Mouse (Mus musculus): ENCODE data around the gene Mosmo. TPM values are rescaled to one million over a fixed set of nuclear protein-coding genes. Genes with fewer than 3 reads are reported as not detected.

Gene Mosmo
- polyA plus RNA-seq, 1 experiment from 2014 or later = 13.6 TPM

GRCm38 (mm10) chr7:120670153-120670875 lies 7.1 kb upstream of the Mosmo start, which contains the start of gene Pdzd9:
TSS of gene Pdzd9 (minus strand) at chr7:120670343.
- Histone ChIP-seq H3K9me3 (ENCODE audit: control insufficient read depth, low read length) (no peaks in the 10 kb centered on the region), H3K9ac (no peak within 1 kb of the TSS), H3K27ac (no peak within 1 kb of the TSS), H3K36me3 (replicated peaks; ENCODE audit: control insufficient read depth, insufficient read depth) (no peaks in the 10 kb centered on the region), H3K4me3 (replicated peaks; ENCODE audit: low read length) (no peak within 1 kb of the TSS), H3K4me2 (replicated peaks) (no peak within 1 kb of the TSS), H3K4me1 (replicated peaks; ENCODE audit: control insufficient read depth, insufficient read depth, low read length) (no peaks in the 10 kb centered on the region; the same call in 1 of the 2 replicates), H3K27me3 (ENCODE audit: control insufficient read depth, insufficient read depth, low read length) (no peaks in the 10 kb centered on the region)
- WGBS = 26% methylated on average over 14 of the region's 14 CpGs
- peak; percentile 78; the same call in 1 of the 2 replicates for ATAC-seq (ENCODE audit: low FRiP score)
- DNase-seq (ENCODE audit: low spot score) = peak; percentile 89

- WGBS = 85% methylated on average over 2 of the region's 2 CpGs
- Histone ChIP-seq H3K36me3 (replicated peaks; ENCODE audit: control insufficient read depth, insufficient read depth) (no peaks in the 10 kb centered on the region), H3K4me3 (replicated peaks; ENCODE audit: low read length) (no peak overlapping the region), H3K9me3 (ENCODE audit: control insufficient read depth, low read length) (no peaks in the 10 kb centered on the region), H3K4me1 (replicated peaks; ENCODE audit: control insufficient read depth, insufficient read depth, low read length) (peaks cover 3% of the 10 kb centered on the region), H3K27me3 (ENCODE audit: control insufficient read depth, insufficient read depth, low read length) (no peaks in the 10 kb centered on the region), H3K27ac (no peak overlapping the region), H3K4me2 (replicated peaks) (no peak overlapping the region), H3K9ac (no peak overlapping the region)
- no peak for ATAC-seq (ENCODE audit: low FRiP score)
- no peak for DNase-seq (ENCODE audit: low spot score)
Observed at GRCm38 (mm10) chr7:120671271-120671670, 6.1 kb upstream of the Mosmo start.

GRCm38 (mm10) chr7:120677764-120678531 lies 530 bp downstream of the Mosmo start:
- Histone ChIP-seq H3K4me3 (replicated peaks; ENCODE audit: low read length) (peak overlapping the region; percentile 95), H3K9me3 (ENCODE audit: control insufficient read depth, low read length) (no peaks in the 10 kb centered on the region), H3K9ac (peak overlapping the region; percentile 89), H3K4me2 (replicated peaks) (peak overlapping the region; percentile 78), H3K27ac (peak overlapping the region; percentile 77), H3K27me3 (ENCODE audit: control insufficient read depth, insufficient read depth, low read length) (no peaks in the 10 kb centered on the region), H3K36me3 (replicated peaks; ENCODE audit: control insufficient read depth, insufficient read depth) (no peaks in the 10 kb centered on the region), H3K4me1 (replicated peaks; ENCODE audit: control insufficient read depth, insufficient read depth, low read length) (peaks cover 35% of the 10 kb centered on the region)
- peak; percentile 52 for DNase-seq (ENCODE audit: low spot score)
- WGBS = 1% methylated on average over 42 of the region's 42 CpGs
- ATAC-seq (ENCODE audit: low FRiP score) = peak; percentile 76

DNA sequence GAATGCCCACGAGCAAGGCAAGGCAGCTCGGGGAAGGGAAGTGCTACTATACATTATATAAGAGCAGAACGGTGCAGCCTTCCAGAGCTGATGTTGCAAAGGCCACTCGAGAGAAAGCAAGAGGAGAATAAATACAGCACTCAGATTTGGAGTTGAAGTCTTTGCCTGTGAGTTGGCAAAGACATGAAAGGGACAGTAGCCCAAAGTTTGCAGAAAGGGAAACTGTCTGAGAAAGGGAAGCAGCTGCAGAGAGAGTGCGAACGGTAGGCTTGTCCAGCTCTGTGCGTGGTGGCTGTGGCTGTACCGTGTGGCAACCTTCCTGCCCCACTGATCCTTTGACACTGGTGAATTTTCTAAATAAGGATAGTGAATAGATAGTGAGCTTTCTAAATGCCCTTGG lies 1.6 kb downstream of the Mosmo start:
- Histone ChIP-seq H3K4me3 (replicated peaks; ENCODE audit: low read length) (peak overlapping the region; percentile 95), H3K36me3 (replicated peaks; ENCODE audit: control insufficient read depth, insufficient read depth) (no peaks in the 10 kb centered on the region), H3K9me3 (ENCODE audit: control insufficient read depth, low read length) (no peaks in the 10 kb centered on the region), H3K4me1 (replicated peaks; ENCODE audit: control insufficient read depth, insufficient read depth, low read length) (peaks cover 35% of the 10 kb centered on the region), H3K27ac (no peak overlapping the region), H3K4me2 (replicated peaks) (peak overlapping the region; percentile 78), H3K27me3 (ENCODE audit: control insufficient read depth, insufficient read depth, low read length) (no peaks in the 10 kb centered on the region), H3K9ac (peak overlapping the region; percentile 89)
- WGBS = 57% methylated on average over 8 of the region's 8 CpGs
- no peak for ATAC-seq (ENCODE audit: low FRiP score)
- no peak for DNase-seq (ENCODE audit: low spot score)

DNA sequence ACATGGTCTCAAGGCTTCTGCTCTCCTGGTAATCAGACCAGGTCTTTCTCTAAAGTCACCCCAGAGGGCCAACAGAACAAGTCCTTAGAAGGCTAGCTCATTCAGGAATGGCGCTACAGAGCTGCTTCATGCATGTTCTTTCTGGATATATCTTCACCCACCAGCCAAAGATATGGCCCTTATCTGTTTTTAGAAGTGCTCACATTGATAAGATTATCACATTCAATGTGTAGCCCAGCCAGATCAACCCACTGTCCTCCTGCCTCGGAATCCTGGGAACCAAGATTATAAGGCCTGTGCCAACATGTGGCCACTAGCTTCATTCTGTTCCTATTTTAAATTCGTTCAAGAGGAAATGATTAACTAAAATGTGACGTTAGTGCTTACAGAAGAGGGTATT lies 4.6 kb downstream of the Mosmo start:
- WGBS = 83% methylated on average over 4 of the region's 4 CpGs
- no peak overlapping the region for H3K27ac ChIP-seq
- no peak overlapping the region for H3K4me3 ChIP-seq (replicated peaks; ENCODE audit: low read length)
- H3K4me1 ChIP-seq (replicated peaks; ENCODE audit: control insufficient read depth, insufficient read depth, low read length) = peaks cover 35% of the 10 kb centered on the region
- no peak overlapping the region for H3K9ac ChIP-seq
- H3K27me3 ChIP-seq (ENCODE audit: control insufficient read depth, insufficient read depth, low read length) = no peaks in the 10 kb centered on the region
- H3K4me2 ChIP-seq (replicated peaks) = no peak overlapping the region
- no peaks in the 10 kb centered on the region for H3K9me3 ChIP-seq (ENCODE audit: control insufficient read depth, low read length)
- ATAC-seq (ENCODE audit: low FRiP score) = no peak
- no peaks in the 10 kb centered on the region; the same call in 1 of the 2 replicates for H3K36me3 ChIP-seq (replicated peaks; ENCODE audit: control insufficient read depth, insufficient read depth)
- no peak for DNase-seq (ENCODE audit: low spot score)

GRCm38 (mm10) chr7:120684731-120685161 lies 7.3 kb downstream of the Mosmo start:
- H3K9ac ChIP-seq = no peak overlapping the region
- H3K4me1 ChIP-seq (replicated peaks; ENCODE audit: control insufficient read depth, insufficient read depth, low read length) = peaks cover 16% of the 10 kb centered on the region
- ATAC-seq (ENCODE audit: low FRiP score) (no peak), DNase-seq (ENCODE audit: low spot score) (no peak)
- no peak overlapping the region for H3K4me2 ChIP-seq (replicated peaks)
- H3K27me3 ChIP-seq (ENCODE audit: control insufficient read depth, insufficient read depth, low read length) = no peaks in the 10 kb centered on the region
- 91% methylated on average over 2 of the region's 2 CpGs for whole genome bisulfite sequencing
- no peak overlapping the region for H3K27ac ChIP-seq
- no peaks in the 10 kb centered on the region; the same call in 1 of the 2 replicates for H3K36me3 ChIP-seq (replicated peaks; ENCODE audit: control insufficient read depth, insufficient read depth)
- no peaks in the 10 kb centered on the region for H3K9me3 ChIP-seq (ENCODE audit: control insufficient read depth, low read length)
- no peak overlapping the region for H3K4me3 ChIP-seq (replicated peaks; ENCODE audit: low read length)

GRCm38 (mm10) chr7:120685227-120685626 lies 7.8 kb downstream of the Mosmo start:
- Histone ChIP-seq H3K27ac (no peak overlapping the region), H3K27me3 (ENCODE audit: control insufficient read depth, insufficient read depth, low read length) (no peaks in the 10 kb centered on the region), H3K4me1 (replicated peaks; ENCODE audit: control insufficient read depth, insufficient read depth, low read length) (peaks cover 12% of the 10 kb centered on the region; the same call in 1 of the 2 replicates), H3K4me2 (replicated peaks) (no peak overlapping the region), H3K9me3 (ENCODE audit: control insufficient read depth, low read length) (no peaks in the 10 kb centered on the region), H3K9ac (no peak overlapping the region), H3K36me3 (replicated peaks; ENCODE audit: control insufficient read depth, insufficient read depth) (no peaks in the 10 kb centered on the region; the same call in 1 of the 2 replicates), H3K4me3 (replicated peaks; ENCODE audit: low read length) (no peak overlapping the region)
- 81% methylated on average over 6 of the region's 6 CpGs for WGBS
- ATAC-seq (ENCODE audit: low FRiP score) (no peak), DNase-seq (ENCODE audit: low spot score) (no peak)

GRCm38 (mm10) chr7:120690634-120691033 lies 13.2 kb downstream of the Mosmo start:
- Histone ChIP-seq H3K9ac (no peak overlapping the region), H3K4me3 (replicated peaks; ENCODE audit: low read length) (no peak overlapping the region), H3K27ac (no peak overlapping the region), H3K36me3 (replicated peaks; ENCODE audit: control insufficient read depth, insufficient read depth) (peaks cover 7% of the 10 kb centered on the region), H3K9me3 (ENCODE audit: control insufficient read depth, low read length) (no peaks in the 10 kb centered on the region), H3K27me3 (ENCODE audit: control insufficient read depth, insufficient read depth, low read length) (no peaks in the 10 kb centered on the region), H3K4me1 (replicated peaks; ENCODE audit: control insufficient read depth, insufficient read depth, low read length) (0 out of 2 replicates have a peak, but pooled peaks cover 2% of the 10 kb centered on the region), H3K4me2 (replicated peaks) (no peak overlapping the region)
- ATAC-seq (ENCODE audit: low FRiP score) (no peak), DNase-seq (ENCODE audit: low spot score) (no peak)
- WGBS = 71% methylated on average over 4 of the region's 4 CpGs

GRCm38 (mm10) chr7:120693831-120694375 lies 16.5 kb downstream of the Mosmo start:
- no peak for DNase-seq (ENCODE audit: low spot score)
- no peaks in the 10 kb centered on the region for H3K4me1 ChIP-seq (replicated peaks; ENCODE audit: control insufficient read depth, insufficient read depth, low read length)
- over 99% methylated on average over 5 of the region's 5 CpGs for WGBS
- no peak overlapping the region for H3K27ac ChIP-seq
- peaks cover 7% of the 10 kb centered on the region for H3K36me3 ChIP-seq (replicated peaks; ENCODE audit: control insufficient read depth, insufficient read depth)
- H3K9ac ChIP-seq = no peak overlapping the region
- no peaks in the 10 kb centered on the region for H3K27me3 ChIP-seq (ENCODE audit: control insufficient read depth, insufficient read depth, low read length)
- no peak overlapping the region for H3K4me2 ChIP-seq (replicated peaks)
- H3K4me3 ChIP-seq (replicated peaks; ENCODE audit: low read length) = no peak overlapping the region
- no peaks in the 10 kb centered on the region for H3K9me3 ChIP-seq (ENCODE audit: control insufficient read depth, low read length)
- ATAC-seq (ENCODE audit: low FRiP score) = no peak

All from hindbrain, embryonic 14.5 days (tissue).